Mouse (Mus musculus) heart, embryonic 14.5 days (tissue): ENCODE measurements around the gene Scn4b. TPM values are rescaled to one million over a fixed set of nuclear protein-coding genes. Genes with fewer than 3 reads are reported as not detected.

ENCODE experiments used
- ATAC-seq: fragments of 200-750 bp; cut with Nextera tagmentation; 2 replicates; pipeline ENCODE4 v1.8.0; 2017; ENCODE audit warnings: low read depth, moderate TSS enrichment; ENCODE audit not compliant: insufficient number of reproducible peaks, insufficient read depth, low FRiP score
- H3K27ac ChIP-seq, 2 experiments: fragments of 200-500 bp in 1 of 2; fragments of 300-500 bp in 1 of 2; sonication (generic) in 1 of 2; replicated peaks in 1 of 2; 2 replicates each; pipeline ENCODE4 v1.5.1; 2012 to 2014; ENCODE audit warnings: low read depth in 2 of 2, low read length in 2 of 2, control low read depth in 1 of 2, mild to moderate bottlenecking in 1 of 2, mixed read lengths in 1 of 2; ENCODE audit not compliant: control insufficient read depth in 1 of 2, insufficient read depth in 1 of 2
- H3K27me3 ChIP-seq: fragments of 300-500 bp; sonication (generic); 2 replicates; pipeline ENCODE4 v1.6.1; 2014; ENCODE audit warnings: mild to moderate bottlenecking, low read length, control low read depth; ENCODE audit not compliant: control insufficient read depth, insufficient read depth
- H3K36me3 ChIP-seq: fragments of 300-500 bp; sonication (generic); 2 replicates; pipeline ENCODE4 v1.6.1; 2014; ENCODE audit warnings: mild to moderate bottlenecking, control low read depth, low read length, mixed read lengths; ENCODE audit not compliant: control insufficient read depth, insufficient read depth
- H3K4me1 ChIP-seq, 2 experiments: fragments of 200-500 bp in 1 of 2; fragments of 300-500 bp in 1 of 2; sonication (generic) in 1 of 2; 2 replicates each; pipeline ENCODE4 v1.6.1; 2012 to 2014; ENCODE audit warnings: low read length in 2 of 2, control low read depth in 1 of 2, mixed read lengths in 1 of 2; ENCODE audit not compliant: control insufficient read depth in 2 of 2, insufficient read depth in 2 of 2
- H3K4me2 ChIP-seq: fragments of 300-500 bp; sonication (generic); 2 replicates; pipeline ENCODE4 v1.6.1; 2014; ENCODE audit warnings: mild to moderate bottlenecking, low read length
- H3K4me3 ChIP-seq, 2 experiments: fragments of 200-500 bp in 1 of 2; fragments of 300-500 bp in 1 of 2; sonication (generic) in 1 of 2; 2 replicates each; pipeline ENCODE4 v1.5.1; 2012 to 2014; ENCODE audit warnings: low read length in 2 of 2, mild to moderate bottlenecking in 2 of 2, control low read depth in 1 of 2, low read depth in 1 of 2, moderate library complexity in 1 of 2; ENCODE audit not compliant: control insufficient read depth in 1 of 2, insufficient read depth in 1 of 2
- H3K9ac ChIP-seq: fragments of 300-500 bp; sonication (generic); 2 replicates; pipeline ENCODE4 v1.6.1; 2014; ENCODE audit warnings: mild to moderate bottlenecking, low read length
- H3K9me3 ChIP-seq: fragments of 300-500 bp; sonication (generic); 2 replicates; pipeline ENCODE4 v1.6.1; 2016; ENCODE audit warnings: low read length, control low read depth; ENCODE audit not compliant: control insufficient read depth
- WGBS: fragments of 180-500 bp; shearing (Covaris S2); extraction: QIAGEN DNeasy Blood & Tissue Kit; methylation state at CpG from one replicate; pipeline ENCODE4 v1.1.7; 2014; 5-methylcytosine and 5-hydroxymethylcytosine counted together
- polyA plus RNA-seq: library from polyadenylated mRNA; unstranded; fragments of >200 nt; fragmentation: Nextera tagmentation; extraction: Ambion mirVana; gene quantifications from 2 replicates; pipeline ENCODE4 v1.2.1, GENCODE M21; 2014

Gene Scn4b
- polyA plus RNA-seq, 1 experiment from 2014 or later = not detected

DNA sequence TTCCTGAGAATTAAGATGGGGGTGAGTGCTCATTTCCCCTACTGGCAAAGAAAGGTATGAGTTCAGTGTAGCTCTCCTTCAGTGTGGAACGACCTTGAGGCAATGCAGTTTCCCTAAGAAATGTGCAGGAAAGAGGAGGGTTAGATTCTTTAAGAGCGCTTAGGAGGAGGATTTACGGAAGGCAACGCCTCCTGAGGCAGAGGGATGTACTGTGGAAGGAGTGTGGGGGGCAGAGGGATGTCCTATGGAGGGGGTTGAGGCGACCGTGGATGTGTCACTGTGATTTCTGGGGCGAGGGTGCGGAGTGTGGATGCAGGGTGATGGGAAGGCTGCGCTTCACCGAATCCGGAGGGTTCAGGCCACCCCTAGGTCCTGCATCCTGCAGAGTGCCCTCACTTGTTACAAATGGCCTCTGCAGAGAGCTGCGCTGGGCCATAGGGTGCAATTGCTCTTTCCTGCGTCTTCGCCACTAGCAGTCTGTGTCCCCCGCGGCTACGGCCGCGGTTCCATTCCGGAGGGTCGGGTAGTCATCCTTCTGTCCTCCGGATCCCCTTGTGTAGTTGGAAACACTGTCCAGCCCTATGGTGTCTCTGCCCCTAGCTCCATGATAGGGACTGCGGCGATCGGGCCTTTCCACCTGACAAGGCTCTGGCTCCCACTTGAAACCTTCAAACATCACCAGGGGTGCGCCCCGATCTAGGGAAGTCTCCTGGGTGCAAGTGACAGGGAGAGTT lies 7.5 kb downstream of the Scn4b start:
- ATAC-seq = no peak
- WGBS = 5% methylated on average over 27 of the region's 27 CpGs
- H3K9me3 ChIP-seq = no peaks in the 10 kb centered on the region
- H3K36me3 ChIP-seq = no peaks in the 10 kb centered on the region
- peaks cover 75% of the 10 kb centered on the region for H3K27me3 ChIP-seq
- no peak overlapping the region for H3K9ac ChIP-seq
- H3K27ac ChIP-seq = no peak overlapping the region
- H3K4me2 ChIP-seq = peak overlapping the region; percentile 67
- peak overlapping the region; percentile 37 to 39 for H3K4me3 ChIP-seq
- peaks cover 6 to 7% of the 10 kb centered on the region in 2 experiments; a peak in 2 of 4 replicates for H3K4me1 ChIP-seq

- Histone ChIP-seq H3K4me3 (peak overlapping the region; percentile 37 to 39), H3K9ac (no peak overlapping the region), H3K9me3 (no peaks in the 10 kb centered on the region), H3K27ac (no peak overlapping the region), H3K4me1 (peaks cover 6 to 7% of the 10 kb centered on the region in 2 experiments; a peak in 2 of 4 replicates), H3K27me3 (peaks cover 73% of the 10 kb centered on the region), H3K36me3 (no peaks in the 10 kb centered on the region), H3K4me2 (peak overlapping the region; percentile 67)
- 2% methylated on average over 5 of the region's 5 CpGs for WGBS
- no peak for ATAC-seq
These were observed 8.0 kb downstream of the Scn4b start for GRCm38 (mm10) chr9:45146267-45146597.

DNA sequence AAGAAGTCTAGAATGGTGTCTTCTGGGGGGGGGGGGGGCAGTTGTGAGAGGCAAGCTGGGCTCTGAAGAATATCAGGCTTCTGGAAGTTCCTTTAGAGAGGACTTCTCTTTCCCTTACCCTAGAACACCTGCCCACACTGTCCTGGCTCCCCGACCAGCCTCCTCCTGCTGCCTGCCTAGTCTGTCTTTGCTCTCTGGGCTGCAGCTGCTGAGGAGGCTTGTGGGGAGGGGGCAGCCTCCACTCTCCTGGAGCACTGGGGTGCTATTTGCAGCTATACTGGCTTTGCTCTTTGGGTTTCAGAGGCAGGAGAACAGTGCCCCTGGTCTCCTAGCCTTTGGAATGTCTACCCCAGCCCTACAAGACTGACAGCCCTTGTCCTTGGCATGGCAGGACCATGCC lies 12.7 kb downstream of the Scn4b start:
- H3K36me3 ChIP-seq = no peaks in the 10 kb centered on the region
- peaks cover 33% of the 10 kb centered on the region for H3K27me3 ChIP-seq
- H3K9ac ChIP-seq = no peak overlapping the region
- H3K4me3 ChIP-seq = no peak overlapping the region
- WGBS = 63% methylated on average over 1 of the region's 1 CpGs
- H3K4me2 ChIP-seq = no peak overlapping the region
- no peak overlapping the region for H3K27ac ChIP-seq
- no peaks in the 10 kb centered on the region for H3K9me3 ChIP-seq
- H3K4me1 ChIP-seq = peaks cover 2% of the 10 kb centered on the region in 2 experiments; a peak in 2 of 4 replicates
- no peak for ATAC-seq

DNA sequence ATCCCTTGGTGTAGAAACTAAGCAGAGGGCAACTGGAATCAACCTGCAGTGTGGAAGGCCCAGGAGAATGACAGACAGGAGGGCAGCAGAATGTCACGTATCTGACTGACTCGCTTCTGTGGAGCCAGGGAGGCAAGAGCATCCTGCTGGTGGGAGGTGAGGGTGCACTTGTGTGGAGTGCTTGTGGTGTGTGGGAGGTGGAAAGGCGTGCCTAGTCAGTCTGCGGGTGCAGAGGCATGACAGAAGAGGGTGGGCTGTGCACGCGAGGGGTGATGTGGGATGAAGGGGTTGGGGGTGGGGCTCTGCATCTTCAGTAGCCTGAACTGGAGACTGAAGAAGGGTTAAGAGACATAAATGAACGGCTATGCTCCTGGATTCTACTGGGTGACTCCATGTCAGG lies 15.2 kb downstream of the Scn4b start:
- WGBS = 48% methylated on average over 7 of the region's 7 CpGs
- ATAC-seq = no peak
- no peak overlapping the region for H3K4me2 ChIP-seq

DNA sequence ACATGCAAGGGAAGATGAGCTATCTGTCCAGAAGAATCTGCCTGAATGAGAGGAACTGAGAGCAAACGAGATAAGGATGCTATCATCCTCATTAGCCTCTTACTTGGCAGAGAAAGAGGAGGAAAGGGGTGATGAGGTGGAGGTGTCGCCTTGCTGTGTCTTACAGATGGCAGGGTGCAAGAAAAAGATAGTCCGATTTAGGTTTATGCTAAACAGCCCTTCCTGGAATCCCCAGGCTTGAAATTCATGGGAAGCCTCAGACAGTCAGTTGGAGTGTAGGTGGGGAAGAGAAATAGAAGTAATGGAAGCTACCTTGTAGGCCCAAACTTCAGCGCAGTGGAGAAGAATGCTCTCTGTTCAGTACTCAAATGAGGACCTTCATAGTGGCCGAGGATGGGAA lies 29.7 kb downstream of the Scn4b start:
- ATAC-seq = no peak
- no peaks in the 10 kb centered on the region for H3K36me3 ChIP-seq
- H3K27me3 ChIP-seq = no peaks in the 10 kb centered on the region
- H3K4me1 ChIP-seq = no peaks in the 10 kb centered on the region
- H3K9me3 ChIP-seq = no peaks in the 10 kb centered on the region
- no peak overlapping the region for H3K4me3 ChIP-seq
- 58% methylated on average over 5 of the region's 5 CpGs for WGBS
- H3K9ac ChIP-seq = no peak overlapping the region
- H3K27ac ChIP-seq = no peak overlapping the region
- no peak overlapping the region for H3K4me2 ChIP-seq

More for the DNA sequence above, 15.2 kb downstream of the Scn4b start:
- H3K36me3 ChIP-seq = no peaks in the 10 kb centered on the region
- 0 out of 2 replicates have a peak, but pooled peaks cover 2% of the 10 kb centered on the region for H3K9me3 ChIP-seq
- no peaks in the 10 kb centered on the region for H3K4me1 ChIP-seq
- H3K9ac ChIP-seq = no peak overlapping the region
- H3K27me3 ChIP-seq = peaks cover 12% of the 10 kb centered on the region
- H3K4me3 ChIP-seq = no peak overlapping the region
- no peak overlapping the region for H3K27ac ChIP-seq

GRCm38 (mm10) chr9:45170150-45170549 lies 32.0 kb downstream of the Scn4b start:
- H3K36me3 ChIP-seq = no peaks in the 10 kb centered on the region
- no peaks in the 10 kb centered on the region for H3K9me3 ChIP-seq
- no peaks in the 10 kb centered on the region for H3K4me1 ChIP-seq
- no peak overlapping the region for H3K27ac ChIP-seq
- no peak overlapping the region for H3K4me3 ChIP-seq
- no peak overlapping the region for H3K9ac ChIP-seq
- no peak for ATAC-seq
- no peak overlapping the region for H3K4me2 ChIP-seq
- 87% methylated on average over 5 of the region's 5 CpGs for WGBS
- H3K27me3 ChIP-seq = no peaks in the 10 kb centered on the region

DNA sequence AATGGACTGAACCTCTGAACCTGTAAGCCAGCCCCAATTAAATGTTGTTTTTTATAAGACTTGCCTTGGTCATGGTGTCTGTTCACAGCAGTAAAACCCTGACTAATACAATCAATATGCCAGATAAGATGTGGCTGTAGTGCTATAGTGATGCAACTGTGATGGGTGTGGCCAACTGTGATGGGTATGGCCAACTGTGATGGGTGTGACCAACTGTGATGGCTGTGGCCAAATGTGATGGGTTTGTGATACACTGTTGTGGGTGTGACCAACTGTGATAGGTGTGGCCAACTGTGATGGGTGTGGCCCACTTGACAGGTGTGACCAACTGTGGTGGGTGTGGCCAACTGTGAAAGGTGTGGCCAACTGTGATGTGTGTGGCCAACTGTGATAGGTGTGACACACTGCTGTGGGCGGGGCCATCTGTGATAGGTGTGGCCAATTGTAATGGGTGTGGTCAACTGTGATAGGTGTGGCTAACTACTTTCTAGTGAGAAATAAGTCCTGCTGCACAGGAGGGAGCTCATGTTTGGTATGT lies 32.9 kb downstream of the Scn4b start:
- no peaks in the 10 kb centered on the region for H3K4me1 ChIP-seq
- H3K4me2 ChIP-seq = no peak overlapping the region
- ATAC-seq = no peak
- H3K36me3 ChIP-seq = no peaks in the 10 kb centered on the region
- 60% methylated on average over 1 of the region's 1 CpGs for WGBS
- no peaks in the 10 kb centered on the region for H3K9me3 ChIP-seq
- no peaks in the 10 kb centered on the region for H3K27me3 ChIP-seq
- no peak overlapping the region for H3K4me3 ChIP-seq
- no peak overlapping the region for H3K27ac ChIP-seq
- H3K9ac ChIP-seq = no peak overlapping the region

- Histone ChIP-seq H3K36me3 (no peaks in the 10 kb centered on the region), H3K4me3 (no peak overlapping the region), H3K27me3 (no peaks in the 10 kb centered on the region), H3K27ac (no peak overlapping the region), H3K4me2 (no peak overlapping the region), H3K9me3 (no peaks in the 10 kb centered on the region), H3K4me1 (no peaks in the 10 kb centered on the region), H3K9ac (no peak overlapping the region)
- ATAC-seq = no peak
- WGBS = 57% methylated on average over 3 of the region's 3 CpGs
These were observed 35.3 kb downstream of the Scn4b start for GRCm38 (mm10) chr9:45173475-45173874.
